Mouse (Mus musculus): ENCODE data around the gene Myo10.

GRCm38 (mm10) chr15:25801726-25802125 lies 179.4 kb downstream of the Myo10 start:
- TF ChIP-seq POLR2A (IDR thresholded peaks at IDR 0.05; ENCODE audit: low read depth, low read length) (no peak), CTCF (IDR thresholded peaks at IDR 0.05; ENCODE audit: extremely low read depth, insufficient read length, insufficient replicate concordance, low read depth, low read length) (no peak)

Data from small intestine, adult 2 months (tissue).